Mouse (Mus musculus) embryo, embryonic 10 days (tissue): Measurements from ENCODE around the gene Ugt1a7c.
"Not testable (repeated sequence)": the region's sequence is repeated elsewhere in the genome, so short reads cannot be mapped to it uniquely, and the experiment has no call there.

Experiments
- DNase-seq: peaks from one replicate; pipeline ENCODE4 v3.0.0-alpha.2; 2015; ENCODE audit warnings: low spot score

Ugt1a7c gene

DNA sequence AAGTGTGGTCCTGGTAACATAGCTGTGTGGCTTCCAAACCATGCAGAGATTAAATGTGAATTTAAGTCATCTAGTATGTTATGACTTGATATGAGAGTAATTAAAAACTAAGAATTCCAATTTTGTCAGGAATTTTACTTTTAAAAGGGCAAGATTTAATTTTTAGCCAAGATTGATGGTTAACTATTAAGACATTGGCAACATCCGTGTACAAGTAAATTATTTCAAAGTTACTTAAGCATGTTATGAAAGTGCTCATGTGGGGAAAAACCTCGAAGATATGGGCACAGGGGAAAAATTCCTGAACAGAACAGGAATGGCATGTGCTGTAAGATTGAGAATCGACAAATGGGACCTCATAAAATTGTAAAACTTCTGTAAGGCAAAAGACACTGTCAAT is 102.6 kb downstream of the Ugt1a7c start:
- DNase-seq = no peak

- DNase-seq = no peak
These were observed 105.1 kb downstream of the Ugt1a7c start for GRCm38 (mm10) chr1:88199996-88200395.

- DNase-seq = no peak
These were observed 105.6 kb downstream of the Ugt1a7c start, which contains the start of gene Ugt1a2 for GRCm38 (mm10) chr1:88200456-88200855. Ugt1a2 (plus strand) TSS chr1:88200601.

DNA sequence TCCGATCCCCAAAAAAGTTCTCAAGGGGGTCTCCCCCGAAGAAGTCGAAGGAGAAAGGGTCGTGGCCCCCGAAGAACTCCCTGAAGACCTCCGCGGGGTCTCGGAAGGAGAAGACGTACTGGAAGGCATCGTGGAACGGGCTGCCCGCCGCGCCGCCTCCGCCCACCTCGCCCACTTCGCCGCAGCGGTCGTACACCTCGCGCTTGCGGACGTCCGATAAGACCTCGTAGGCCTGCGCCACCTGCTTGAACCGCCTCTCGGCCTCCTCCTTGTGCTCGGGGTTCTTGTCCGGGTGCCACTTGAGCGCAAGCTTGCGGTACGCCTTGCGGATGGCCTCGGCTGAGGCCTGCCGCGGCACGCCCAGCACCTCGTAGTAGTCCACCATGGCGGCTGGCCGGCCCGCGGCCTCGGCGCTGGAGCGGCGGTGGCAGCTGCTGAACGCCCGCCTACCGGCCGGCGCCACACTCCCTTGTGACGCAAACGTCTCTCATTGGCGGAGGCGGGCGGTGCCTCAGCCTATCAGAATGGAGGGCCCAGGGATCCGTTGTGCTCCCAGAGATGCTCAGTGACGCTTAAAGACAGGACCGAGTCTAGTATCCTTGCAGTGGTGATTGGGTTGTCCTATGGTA is 110.5 kb downstream of the Ugt1a7c start, which contains the start of gene Dnajb3:
Gene Dnajb3, minus strand, starts transcription at position 489 of the 629 bp plus-strand sequence.
- peak; percentile 94 for DNase-seq

DNA sequence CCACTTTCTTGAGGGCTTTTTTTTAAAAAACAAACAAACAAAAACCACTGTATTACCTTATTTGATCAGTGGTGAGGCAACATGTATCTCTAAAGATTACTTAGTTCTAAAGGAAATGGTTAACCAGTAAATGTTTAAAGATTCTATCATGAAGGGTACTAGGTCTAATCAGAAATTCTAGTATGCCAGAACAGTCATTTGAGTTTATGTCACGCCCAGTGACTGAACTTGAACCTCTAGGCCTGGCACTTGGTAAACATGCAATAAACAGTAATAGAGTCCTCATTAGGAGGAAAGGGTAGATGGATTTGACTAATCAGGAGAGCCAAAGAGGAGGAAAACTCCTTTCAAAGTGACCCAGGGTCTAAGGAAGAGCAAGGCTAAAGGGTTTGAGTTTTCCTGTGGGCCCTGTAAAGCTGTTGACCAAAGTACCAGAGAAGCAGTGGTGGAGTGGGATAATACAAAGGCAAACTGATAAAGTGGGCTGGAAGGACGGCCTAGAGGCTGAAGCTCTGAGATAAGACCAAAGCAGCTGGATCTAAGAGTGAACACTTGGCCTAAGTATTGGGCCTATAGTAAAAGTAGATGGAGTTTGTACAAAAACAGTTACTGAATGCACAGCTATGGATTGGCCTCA is 112.1 kb downstream of the Ugt1a7c start:
- DNase-seq = no peak

- DNase-seq = peak; percentile 54
These were observed 117.0 kb downstream of the Ugt1a7c start, which contains the start of gene Ugt1a1 for GRCm38 (mm10) chr1:88211812-88212211. Ugt1a1 (plus strand) TSS chr1:88211959.

GRCm38 (mm10) chr1:88212341-88213045 is 117.6 kb downstream of the Ugt1a7c start:
- DNase-seq = no peak

GRCm38 (mm10) chr1:88213061-88213460 is 118.2 kb downstream of the Ugt1a7c start:
- no peak for DNase-seq

GRCm38 (mm10) chr1:88213766-88214461 is 119.1 kb downstream of the Ugt1a7c start:
- peak; percentile 11 for DNase-seq

- DNase-seq = no peak
These were observed 119.6 kb downstream of the Ugt1a7c start for GRCm38 (mm10) chr1:88214462-88214952.

DNA sequence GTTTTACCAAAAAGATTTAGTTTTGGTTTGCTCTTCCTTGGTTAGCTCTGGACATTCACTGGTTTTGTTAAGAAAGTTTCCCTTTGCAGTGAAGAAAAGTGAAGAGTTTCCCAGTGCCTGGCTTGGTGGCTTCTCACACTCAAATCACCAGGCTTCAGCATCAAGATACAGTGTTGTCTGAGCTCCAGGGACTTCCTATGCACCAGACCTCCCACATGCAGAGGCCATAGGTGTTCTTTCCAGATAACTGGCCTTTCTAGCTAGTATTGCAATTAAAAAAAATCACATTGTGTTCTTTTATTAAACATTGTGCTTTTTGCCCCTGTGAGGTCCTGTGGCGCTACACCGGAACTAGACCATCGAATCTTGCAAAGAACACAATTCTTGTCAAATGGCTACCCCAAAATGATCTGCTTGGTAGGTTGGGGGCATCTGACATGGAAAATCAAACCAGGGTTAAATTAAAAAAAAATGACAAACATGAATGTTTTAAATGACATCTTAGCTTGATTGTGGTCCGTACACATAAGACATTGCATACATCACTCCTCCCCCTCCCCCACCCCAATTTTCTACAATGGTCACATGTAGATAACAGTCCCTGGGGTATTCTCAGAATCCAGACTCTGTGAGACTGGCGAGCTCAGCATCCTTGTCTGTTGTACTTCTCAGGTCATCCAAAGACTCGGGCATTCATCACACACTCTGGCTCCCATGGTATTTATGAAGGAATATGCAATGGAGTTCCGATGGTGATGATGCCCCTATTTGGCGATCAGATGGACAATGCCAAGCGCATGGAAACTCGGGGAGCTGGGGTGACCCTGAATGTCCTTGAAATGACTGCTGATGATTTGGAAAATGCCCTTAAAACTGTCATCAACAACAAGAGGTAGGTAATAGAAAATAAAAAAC is 120.9 kb downstream of the Ugt1a7c start:
- DNase-seq = peak; percentile 11

DNA sequence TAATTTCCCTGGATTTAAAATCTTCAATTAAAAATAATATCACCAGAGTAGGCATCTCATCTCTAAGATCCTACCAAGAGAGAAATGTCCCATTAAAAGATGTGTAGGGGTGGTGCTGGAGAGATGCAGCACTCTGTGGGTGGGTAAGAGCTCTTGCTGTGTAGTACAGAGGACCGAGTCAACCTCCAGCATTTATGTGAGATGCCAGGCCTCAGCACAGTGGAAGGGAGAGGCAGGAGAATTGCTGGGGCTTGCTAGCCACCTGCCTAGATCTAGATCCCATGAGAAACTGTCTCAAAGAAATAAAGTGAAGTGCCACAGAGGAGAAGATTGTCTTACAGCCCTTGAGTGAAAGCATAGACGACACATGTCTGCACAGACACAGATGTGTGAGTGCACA is 121.7 kb downstream of the Ugt1a7c start:
- DNase-seq = no peak

DNA sequence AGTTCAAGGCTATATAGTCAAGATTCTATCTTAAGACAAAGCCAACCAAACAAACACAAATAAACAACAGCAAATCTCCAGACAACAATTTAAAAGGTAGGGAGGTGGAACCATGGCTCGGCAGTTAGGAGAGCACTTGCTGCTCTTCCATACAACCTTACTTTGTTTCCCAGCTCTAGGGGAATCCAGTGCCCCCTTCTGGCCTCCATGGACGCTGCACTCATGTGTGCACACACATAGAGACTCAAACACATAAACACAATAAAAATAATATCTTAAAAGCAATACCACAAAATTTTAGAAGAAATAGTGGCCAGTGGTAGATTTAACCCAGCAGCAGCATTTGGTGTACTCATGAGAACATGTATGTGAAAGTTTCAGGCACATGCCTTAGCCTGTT is 122.3 kb downstream of the Ugt1a7c start:
- no peak for DNase-seq

- DNase-seq = peak; percentile 8
These were observed 122.7 kb downstream of the Ugt1a7c start for GRCm38 (mm10) chr1:88217576-88217975.

DNA sequence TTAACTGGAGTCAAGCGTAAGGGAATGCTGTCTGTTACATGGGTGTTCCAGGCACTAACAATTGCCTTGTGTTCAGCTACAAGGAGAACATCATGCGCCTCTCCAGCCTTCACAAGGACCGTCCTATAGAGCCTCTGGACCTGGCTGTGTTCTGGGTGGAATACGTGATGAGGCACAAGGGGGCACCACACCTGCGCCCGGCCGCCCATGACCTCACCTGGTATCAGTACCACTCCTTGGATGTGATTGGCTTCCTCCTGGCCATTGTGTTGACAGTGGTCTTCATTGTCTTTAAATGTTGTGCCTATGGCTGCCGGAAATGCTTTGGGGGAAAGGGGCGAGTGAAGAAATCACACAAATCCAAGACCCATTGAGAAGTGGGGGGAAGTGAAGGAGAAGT is 123.2 kb downstream of the Ugt1a7c start:
- DNase-seq = no peak

GRCm38 (mm10) chr1:88218591-88218990 is 123.7 kb downstream of the Ugt1a7c start:
- no peak for DNase-seq

- DNase-seq = peak; percentile 12
These were observed 124.2 kb downstream of the Ugt1a7c start for GRCm38 (mm10) chr1:88219054-88219453.

- DNase-seq = peak; percentile 14
These were observed 125.5 kb downstream of the Ugt1a7c start for GRCm38 (mm10) chr1:88220336-88220735.

- no peak for DNase-seq
These were observed 127.4 kb downstream of the Ugt1a7c start for GRCm38 (mm10) chr1:88222216-88222615.

- DNase-seq = not testable (repeated sequence)
These were observed 128.2 kb downstream of the Ugt1a7c start for GRCm38 (mm10) chr1:88223011-88223515.

DNA sequence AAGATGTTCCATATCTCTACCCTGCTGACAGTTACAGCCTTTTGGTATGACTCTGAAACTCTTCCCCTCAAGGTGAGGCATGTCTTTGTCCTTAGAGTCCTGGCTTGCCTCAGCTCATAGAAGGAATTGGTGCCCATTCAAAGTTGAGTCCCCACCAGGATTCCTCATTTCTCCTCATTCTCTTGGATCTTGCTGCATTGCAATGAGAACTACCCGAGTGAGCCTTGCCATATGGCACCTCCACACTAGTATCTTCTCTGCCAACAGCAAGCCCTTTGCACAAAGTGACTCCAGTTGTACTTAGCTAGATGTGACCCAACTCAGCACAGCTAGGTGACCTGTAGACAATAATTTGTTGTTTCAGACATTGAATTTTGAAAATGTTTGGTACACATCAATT is 128.7 kb downstream of the Ugt1a7c start:
- no peak for DNase-seq
